Mouse (Mus musculus) G1E-ER4 (cell line): ENCODE data around the gene Itpk1. TPM values are rescaled to one million over a fixed set of nuclear protein-coding genes. Genes with fewer than 3 reads are reported as not detected.

ENCODE experiments used
- GATA1 ChIP-seq: IDR thresholded peaks from one replicate; pipeline ENCODE4 v1.8.0; 2012; ENCODE audit warnings: low read length, inconsistent platforms
- polyA plus RNA-seq: library from polyadenylated mRNA; stranded (reverse); fragments of >175 nt; gene quantifications from 2 replicates; pipeline ENCODE4 v1.2.3, GENCODE M21; 2012

The Itpk1 gene
- polyA plus RNA-seq, 1 experiment: 3.1 TPM

DNA sequence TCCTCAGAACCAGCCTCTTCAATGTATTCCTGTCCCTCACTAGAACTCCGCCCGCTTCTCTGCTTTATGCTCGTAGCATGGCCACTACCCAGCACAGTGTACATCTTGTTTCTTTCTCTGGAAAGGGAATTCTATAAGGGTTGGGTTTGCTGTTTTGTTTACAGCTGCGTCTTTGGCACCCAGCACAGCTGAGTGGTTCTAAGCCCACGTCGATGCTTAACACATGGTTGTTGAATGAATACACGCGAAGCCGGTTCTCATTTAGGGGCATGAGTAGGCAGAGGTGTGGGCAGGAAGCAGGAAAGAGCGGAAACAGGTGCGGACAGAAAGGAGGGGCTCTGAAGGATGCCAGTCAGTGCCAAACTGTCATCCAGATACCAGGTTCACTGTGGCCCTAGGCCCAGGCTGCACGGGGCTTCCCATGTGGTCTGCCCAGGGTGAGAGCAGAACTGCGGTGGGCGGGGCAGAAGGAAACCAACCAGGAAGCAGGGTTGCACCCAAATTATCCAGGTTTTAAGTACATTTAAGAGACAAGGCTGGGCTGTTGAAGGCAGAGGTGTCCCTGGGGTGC is 150.9 kb downstream of the Itpk1 start:
- TF ChIP-seq GATA1: no peak

DNA sequence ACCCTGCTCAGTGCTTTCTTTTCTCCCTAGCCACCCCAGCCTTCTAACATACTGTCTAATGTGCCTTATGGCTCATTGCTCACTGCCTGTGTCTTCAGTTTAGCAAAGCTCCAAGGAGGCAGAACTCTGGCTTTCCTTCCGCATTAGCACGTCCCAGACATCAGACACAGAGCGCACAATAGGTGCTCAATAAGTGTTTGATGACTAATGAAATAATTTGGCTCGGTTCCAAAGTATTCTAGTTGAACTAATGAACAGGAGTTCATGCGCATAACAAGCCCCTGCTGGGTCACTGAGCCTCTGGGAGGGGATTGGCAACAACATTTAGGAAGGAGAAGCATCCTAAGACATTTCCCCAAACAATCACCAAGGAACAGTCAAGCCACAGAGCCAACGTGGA is 152.7 kb downstream of the Itpk1 start:
- TF ChIP-seq GATA1: no peak

DNA sequence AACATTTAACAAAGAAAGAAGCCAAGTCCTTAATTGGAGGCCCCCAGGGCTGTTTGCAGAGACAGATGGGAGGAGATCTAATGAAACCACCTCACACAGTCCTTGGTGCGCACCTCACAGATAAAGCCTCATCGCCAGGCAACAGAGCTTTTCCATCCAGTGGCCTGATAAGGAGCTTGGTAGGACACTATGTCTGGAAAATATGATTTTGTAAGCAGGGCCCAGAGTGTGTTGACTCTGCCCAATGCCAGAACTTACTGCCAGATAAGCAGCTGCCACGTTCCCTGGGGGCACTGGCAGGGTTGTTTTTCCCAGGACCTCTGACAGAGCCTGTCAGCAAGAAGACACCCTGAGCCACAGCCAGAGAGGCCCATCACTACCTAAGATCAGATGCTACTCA is 153.5 kb downstream of the Itpk1 start:
- no peak for TF ChIP-seq GATA1

DNA sequence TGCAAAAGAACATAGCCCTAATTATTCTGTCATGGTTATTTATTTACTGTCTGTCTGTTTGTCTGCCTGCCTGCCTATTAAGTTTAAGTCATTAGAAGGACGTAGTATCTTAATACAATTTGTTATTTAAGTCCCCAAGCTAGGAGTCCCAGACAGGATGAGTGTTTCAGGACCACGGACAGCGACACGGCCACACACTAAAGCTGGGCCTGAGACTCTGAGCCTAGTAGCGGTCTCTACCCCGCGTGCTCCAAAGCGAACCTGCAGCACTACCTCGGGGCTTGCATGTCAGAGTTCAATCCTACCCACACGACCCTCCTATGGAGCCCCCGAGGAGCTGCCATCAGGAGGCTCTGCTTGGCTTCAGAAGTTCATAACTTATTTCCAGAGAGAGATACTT is 154.2 kb downstream of the Itpk1 start:
- TF ChIP-seq GATA1: no peak

DNA sequence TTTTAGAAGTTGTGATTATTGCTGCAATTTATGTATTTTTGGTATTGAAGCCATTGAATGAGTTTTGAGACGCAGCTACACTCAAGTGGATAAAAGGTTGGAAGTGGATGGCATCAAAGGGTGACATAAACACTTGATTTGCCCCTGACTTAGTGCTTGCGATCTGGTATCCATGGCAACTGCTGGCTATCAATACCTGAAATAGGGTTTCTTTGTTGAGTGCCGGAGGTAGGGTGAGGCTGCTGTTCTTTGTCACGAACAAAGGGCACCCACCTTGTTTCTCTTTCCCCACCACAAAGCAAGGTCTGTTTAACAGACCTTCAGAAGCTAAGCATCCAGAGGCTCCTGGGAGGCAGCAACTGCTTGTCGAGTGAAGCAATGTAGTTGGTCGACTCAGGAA is 159.6 kb downstream of the Itpk1 start:
- no peak for TF ChIP-seq GATA1

DNA sequence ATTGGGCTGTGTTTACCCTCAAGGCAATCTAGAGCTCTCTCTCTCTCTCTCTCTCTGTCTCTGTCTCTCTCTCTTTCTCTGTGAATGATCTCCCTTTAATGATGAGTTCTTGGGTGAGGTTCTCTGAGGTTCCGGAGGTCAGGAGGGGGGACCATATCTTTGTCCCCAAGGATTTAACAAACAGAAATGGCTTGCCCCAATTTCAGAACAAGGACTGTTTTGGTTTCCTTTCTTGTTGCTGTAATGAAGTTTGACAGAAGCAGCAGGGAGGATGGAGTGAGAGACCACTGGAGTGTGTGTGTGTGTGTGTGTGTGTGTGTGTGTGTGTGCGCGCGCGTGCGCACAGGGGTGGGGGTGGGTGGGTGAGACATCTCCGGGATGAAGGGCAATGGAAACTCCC is 163.6 kb downstream of the Itpk1 start:
- no peak for TF ChIP-seq GATA1

DNA sequence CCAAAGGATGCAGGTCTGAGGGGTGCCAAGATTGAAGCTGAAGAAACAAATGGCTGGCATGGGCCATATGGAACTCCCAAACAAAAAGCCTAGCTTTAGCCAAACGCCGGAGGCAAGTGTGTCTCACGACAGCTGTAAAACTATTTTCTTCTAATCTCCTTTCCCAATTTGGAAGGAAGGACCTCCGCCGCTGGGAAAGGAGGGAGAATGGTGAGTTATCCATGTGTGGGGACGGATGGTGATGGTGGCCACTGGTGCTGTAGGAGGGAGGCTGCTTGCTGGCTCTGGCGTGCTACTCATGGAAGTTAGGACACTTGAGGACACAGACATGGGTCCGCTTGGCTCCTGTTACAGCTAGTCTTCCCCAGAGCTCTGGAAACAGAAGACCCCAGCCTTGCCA is 164.5 kb downstream of the Itpk1 start:
- TF ChIP-seq GATA1: no peak

DNA sequence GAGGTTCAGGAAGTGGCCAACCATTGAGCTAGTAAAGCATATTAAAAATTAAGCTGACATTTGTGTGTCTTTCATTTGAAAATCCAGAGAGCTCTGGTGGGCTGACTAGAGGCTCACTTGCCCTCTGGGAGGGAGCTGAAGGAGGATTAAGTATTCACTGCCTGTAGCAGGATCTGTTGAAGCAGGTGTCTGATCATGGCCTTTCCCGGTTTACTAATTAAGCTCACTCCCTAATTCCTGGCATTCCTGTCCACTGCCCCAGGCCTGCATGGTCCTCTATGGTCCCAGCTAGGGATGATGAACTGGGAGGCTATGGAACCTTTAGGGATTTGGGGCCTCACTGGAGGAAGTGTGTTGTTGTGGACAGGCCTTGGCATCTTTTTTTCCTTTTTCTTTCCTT is 168.9 kb downstream of the Itpk1 start:
- no peak for TF ChIP-seq GATA1

DNA sequence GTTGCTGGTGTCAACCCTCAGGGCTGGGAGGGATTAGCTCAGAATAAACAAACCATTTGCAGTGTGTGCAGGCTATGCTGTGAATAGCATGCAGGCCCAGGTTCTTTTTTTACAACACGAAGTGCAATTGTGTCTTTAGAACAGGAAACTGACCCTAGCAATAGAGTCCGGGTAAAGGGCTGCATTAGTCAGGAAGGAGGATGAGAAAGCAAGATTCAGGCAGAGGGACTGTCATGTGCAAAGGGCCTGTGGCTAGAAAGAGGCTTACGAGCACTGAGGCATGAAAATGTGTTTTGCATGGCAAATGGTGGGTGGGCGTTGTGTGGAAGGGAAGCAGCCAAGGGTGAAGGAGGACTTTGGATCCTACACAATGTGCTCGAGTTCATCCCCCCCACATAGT is 176.7 kb downstream of the Itpk1 start:
- no peak for TF ChIP-seq GATA1

DNA sequence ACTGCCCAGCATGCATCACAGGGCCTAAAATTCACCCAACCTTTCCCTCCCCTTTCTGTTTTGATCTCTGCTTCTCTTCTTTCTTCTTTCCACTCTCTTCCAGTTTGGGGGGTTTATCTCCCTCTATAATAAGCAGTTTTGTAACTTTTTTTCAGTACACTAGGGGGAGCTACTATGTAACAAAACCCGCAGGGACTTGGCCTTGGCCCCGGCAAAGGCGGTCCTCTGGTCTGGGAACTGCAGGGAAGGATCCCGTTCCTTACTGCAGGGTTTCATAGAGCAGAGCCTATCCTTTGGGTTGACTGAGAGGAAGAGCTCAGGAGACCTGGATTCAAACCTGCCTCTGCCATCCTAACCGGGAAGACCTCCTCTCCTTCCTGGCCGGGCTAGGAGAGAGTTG is 180.0 kb downstream of the Itpk1 start:
- TF ChIP-seq GATA1: no peak

DNA sequence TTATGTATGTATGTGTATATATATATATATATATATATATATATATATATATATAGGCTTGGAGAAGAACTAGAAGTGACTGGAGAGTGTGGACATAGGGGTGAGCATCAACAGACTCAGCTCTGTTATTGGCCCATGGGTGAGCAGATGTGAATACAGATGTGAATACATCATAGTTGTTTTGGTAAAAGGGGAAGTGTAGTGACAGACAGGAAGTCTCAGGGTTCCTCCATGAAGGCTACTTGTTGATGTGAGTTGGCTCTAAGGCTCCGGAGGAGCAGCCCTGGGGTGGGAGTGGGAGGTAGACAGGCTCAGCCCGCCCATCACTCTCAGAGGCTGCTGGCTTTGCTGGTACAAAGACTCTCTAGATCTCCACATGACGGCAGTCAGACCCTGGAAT is 180.5 kb downstream of the Itpk1 start:
- no peak for TF ChIP-seq GATA1

DNA sequence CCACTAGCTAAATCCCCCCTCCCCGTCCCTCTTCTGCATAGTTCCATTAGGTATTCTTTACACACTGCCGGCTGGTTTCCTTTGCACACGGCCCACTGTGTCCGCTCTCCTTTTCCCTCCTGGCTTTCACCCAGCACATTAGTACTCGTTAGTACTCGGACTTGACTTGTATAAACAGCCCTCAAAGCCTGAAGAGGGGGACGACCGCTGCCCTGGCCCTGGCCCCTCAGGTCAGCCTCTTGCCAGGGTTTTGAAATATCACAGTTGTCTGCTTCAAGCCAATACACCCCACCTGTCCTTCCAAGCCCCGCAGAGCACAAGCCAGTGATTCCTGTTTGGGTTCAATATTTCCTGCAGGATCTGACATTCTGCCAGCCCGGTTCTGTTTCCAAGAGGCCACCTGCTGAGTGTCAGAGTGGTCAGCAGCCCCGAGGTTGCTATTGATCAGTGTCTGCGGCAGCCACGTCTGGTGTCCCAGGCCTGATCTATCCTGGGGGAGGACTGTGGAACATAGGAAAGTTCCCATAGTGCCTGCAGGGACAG is 182.9 kb downstream of the Itpk1 start:
- TF ChIP-seq GATA1: no peak

DNA sequence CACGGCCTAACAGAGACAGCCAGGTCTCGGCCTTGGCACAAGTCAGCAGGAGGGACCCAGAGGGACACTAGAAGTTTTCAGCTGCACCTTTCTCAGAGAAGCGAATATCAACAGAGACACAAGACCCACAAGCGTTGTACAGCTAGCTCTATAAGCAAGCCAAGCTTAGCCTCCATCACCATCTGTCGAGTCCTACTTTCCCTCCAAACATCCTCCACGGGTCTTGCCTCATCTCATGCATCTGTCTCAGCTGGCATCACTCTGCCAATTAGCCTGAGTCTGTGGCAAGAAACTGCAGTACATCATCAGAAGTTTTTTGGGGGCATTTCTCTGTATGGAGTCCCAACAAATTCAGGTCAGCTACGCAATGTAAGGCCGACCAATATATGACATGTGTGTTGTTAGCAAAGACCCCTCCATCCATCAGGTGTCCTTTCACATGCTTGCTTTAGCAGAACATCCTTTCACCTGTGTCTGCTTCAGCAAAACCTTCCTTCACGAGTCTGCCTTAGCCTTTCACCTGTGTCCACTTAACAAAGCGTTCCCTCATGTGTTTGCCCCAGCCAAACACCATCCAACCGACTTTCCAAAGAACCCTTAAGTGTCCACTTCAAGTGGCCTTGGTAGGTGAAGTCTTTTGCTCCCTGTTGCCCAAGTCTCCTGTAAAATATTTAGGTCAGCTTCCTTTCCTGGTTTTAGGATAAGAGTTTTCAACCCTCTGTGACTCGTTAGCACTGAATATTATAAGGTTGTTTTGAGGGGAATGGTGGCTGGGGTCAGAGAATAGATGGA is 184.6 kb downstream of the Itpk1 start:
- no peak for TF ChIP-seq GATA1

Other genes with a start within 250 kb of the Itpk1 start
- gene Golga5, start 235.8 kb downstream of the Itpk1 start, polyA plus RNA-seq: 6.9 and 8.3 TPM in 2 replicates
- not detected in 2 replicates for gene Chga, start 150.0 kb downstream of the Itpk1 start, polyA plus RNA-seq
- 2.3 and 2.4 TPM in 2 replicates for gene Moap1, start 38.7 kb upstream of the Itpk1 start, polyA plus RNA-seq
- 2.0 and 2.9 TPM in 2 replicates for gene Tmem251, start 38.8 kb upstream of the Itpk1 start, polyA plus RNA-seq
- gene Gm28051, start 52.8 kb upstream of the Itpk1 start, polyA plus RNA-seq: 3.3 and 7.3 TPM in 2 replicates
- gene Gon7, start 52.9 kb upstream of the Itpk1 start, polyA plus RNA-seq: 10.4 and 15.7 TPM in 2 replicates
- 32.6 and 47.1 TPM in 2 replicates for gene Ubr7, start 53.0 kb upstream of the Itpk1 start, polyA plus RNA-seq
- 3.0 and 3.3 TPM in 2 replicates for gene Gm20604, start 53.7 kb upstream of the Itpk1 start, polyA plus RNA-seq
- gene Btbd7, start 173.5 kb upstream of the Itpk1 start, polyA plus RNA-seq: 2.9 and 3.3 TPM in 2 replicates
- gene Cox8c, start 194.4 kb upstream of the Itpk1 start, polyA plus RNA-seq: not detected in 2 replicates
- not detected in 2 replicates for gene Unc79, start 243.9 kb upstream of the Itpk1 start, polyA plus RNA-seq